Mouse (Mus musculus): ENCODE results near the gene Saysd1.

Saysd1 gene

GRCm38 (mm10) chr14:20138484-20139355 is at the start of gene Saysd1:
Gene Saysd1 (minus strand): TSS chr14:20138534.
- no peak for DNase-seq

DNA sequence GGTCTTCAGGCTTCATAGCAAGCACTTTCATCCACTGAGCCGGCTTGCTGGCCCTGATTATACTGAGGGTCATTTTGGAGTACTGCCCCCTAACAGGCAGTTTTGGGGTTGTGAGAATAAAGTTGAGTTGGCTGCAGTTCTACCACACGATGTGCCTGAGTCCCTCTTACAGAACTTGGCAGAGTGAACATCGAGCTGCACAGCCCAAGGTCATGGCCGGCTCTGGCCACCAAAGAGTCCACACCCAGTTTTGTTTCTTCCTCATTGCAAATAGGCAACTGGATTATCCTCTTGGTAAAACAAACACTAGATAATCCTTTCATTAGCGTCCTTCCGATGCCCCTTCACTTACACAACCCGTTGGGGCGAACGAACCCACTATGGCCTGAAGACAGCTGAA is 47.1 kb upstream of the Saysd1 start:
- no peak for DNase-seq

- peak; percentile 58 for DNase-seq
These were observed 45.4 kb upstream of the Saysd1 start for GRCm38 (mm10) chr14:20183701-20184100.

DNA sequence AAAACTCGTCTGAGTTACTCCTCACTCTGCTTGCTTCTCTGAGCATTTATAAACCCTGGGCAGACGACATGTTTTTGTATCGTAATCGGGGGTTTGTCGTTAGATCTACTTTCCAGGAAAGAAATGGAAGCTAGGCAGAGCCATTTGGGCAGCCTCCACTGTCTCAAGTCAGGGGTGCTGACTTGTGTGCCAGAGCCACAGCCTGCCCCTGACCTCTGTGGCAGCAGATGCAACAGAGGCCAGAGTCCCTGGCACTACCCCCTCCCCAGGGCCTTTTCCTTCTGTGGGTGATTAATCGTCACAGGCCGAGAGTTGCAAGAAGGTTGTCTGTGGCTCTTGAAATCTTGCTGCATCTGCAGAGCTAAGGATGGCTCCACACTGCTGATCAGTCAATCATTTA is 44.3 kb upstream of the Saysd1 start:
- DNase-seq, result no peak

DNA sequence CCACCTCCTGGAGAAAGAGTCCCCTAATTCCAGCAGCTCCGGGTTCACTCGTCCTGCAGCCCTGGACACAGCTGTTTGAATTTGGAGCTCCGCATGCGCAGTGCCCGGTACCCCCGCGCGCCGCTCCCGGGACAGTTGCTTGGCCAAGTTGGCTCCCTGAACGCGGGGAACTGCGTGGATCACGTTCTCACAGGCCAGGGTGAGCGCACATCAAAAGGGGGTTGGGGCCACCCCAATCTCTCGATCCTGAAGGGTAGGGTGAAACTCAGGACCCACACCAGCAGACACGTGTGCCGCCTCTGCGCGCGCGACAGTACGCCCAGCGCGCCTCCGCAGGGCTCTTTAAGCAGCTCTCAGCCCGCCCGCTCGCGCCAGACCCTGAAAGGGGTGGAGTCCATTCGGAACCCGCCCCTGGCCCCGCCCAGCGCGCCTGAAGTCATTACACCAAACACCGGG is 43.2 kb upstream of the Saysd1 start, which contains the start of gene Kcnk5:
Gene Kcnk5 (minus strand): TSS at position 344 of the 456 bp plus-strand sequence.
- DNase-seq, result peak; percentile 89

DNA sequence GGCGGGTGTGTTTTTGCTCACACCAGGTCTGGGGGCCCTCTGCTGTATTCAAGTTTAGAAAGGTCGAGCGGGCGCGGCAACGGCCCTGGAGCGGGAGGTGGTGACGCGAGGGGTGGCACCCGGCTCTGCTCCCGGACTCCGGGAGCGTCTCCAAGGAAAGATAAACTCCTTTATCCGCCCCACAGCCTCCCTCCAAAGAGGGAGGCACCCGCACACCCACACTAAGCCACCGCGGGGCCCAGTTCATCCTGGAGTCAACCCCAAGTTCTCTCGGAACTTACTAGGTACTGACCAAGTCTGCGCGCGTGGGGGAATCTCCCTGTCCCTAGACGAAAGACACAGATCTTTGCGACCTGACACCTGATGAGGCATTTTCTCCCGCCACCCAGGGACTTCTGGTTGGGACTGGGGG is 42.4 kb upstream of the Saysd1 start:
- DNase-seq, result peak; percentile 17

GRCm38 (mm10) chr14:20180304-20180703 is 42.0 kb upstream of the Saysd1 start:
- no peak for DNase-seq

DNA sequence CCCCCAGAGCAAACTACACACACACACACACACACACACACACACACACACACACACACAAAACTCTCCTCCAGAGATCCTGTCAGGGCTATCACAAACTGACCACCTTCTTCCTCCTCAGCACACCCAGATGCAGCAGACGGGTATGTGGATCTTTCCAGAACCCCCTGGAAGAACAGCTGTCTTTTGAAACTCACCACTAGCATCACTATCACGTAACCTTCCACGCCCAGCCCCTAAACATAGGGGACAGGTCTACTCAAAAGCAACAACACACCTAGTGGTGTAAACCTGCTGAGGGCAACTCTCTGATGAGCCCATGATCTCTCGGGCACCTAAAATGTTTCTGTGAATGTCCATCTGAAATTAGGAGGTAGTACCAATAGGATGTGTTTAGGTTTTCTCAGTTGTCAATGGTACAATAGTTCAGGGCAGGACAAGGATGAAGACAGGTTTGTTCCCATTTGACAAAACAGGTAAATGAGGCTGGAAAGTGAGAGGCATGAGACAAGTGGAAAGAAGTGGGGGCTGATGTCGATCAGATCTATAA is 41.5 kb upstream of the Saysd1 start:
- no peak for DNase-seq

- no peak for DNase-seq
These were observed 40.7 kb upstream of the Saysd1 start for GRCm38 (mm10) chr14:20179080-20179479.

DNA sequence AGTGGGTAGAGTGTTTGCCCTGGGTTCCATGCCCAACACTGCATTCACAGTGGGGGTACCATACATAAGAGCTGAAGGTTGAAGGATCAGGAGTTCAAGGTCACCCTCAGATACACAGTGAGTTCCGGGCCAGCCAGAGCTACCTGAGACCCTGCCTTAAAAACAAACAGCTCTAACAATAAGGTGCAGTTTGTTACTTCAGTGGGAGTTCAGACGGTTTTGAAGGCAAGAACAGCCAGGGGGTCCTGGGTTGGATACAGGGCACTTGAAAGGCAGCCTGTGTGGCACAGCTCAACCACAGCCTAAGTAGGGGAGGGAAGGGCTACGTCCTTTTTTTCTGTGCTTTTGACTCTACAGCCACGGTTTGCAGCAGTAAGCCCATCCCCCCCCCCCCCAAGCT is 40.3 kb upstream of the Saysd1 start:
- no peak for DNase-seq

- no peak for DNase-seq
These were observed 39.3 kb upstream of the Saysd1 start for GRCm38 (mm10) chr14:20177494-20178123.

- no peak for DNase-seq
These were observed 37.4 kb upstream of the Saysd1 start for GRCm38 (mm10) chr14:20175705-20176104.

DNA sequence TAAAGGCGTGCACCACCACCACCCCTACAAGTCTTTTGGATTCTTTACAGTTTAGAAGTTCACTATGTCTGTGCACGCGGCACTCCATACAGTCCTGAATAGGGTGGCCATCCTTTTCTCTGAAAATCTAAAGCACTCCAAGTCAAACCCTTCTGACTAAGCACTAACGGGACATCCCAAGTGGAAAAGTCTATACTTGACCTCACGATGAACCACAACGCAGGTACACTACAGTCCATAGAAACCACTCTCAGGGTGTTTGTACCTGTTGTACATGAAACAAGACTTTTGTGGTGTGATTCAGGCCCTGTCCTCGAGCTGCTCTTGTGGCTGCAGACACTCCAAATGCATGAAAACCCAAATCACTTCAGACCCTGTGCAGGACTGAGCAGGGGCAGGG is 36.8 kb upstream of the Saysd1 start:
- DNase-seq, result no peak

DNA sequence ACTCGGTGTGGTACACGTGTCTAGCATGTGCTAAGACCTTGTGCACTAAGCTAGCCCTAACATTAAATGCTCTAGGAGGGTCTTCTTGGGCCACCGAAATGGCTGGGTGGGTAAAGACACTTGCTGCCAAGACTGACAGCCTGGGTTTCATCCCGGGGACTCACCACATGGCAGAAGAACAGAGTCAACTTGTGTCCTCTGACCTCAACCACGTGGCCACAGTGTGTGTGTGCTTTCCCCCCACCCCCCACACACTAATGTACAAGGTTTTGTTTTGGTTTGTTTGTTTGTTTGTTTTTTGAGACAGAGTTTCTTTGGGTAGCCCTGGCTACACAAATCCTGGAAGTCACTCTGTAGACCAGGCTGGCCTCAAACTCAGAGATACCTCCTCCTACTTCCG is 36.4 kb upstream of the Saysd1 start:
- no peak for DNase-seq

DNA sequence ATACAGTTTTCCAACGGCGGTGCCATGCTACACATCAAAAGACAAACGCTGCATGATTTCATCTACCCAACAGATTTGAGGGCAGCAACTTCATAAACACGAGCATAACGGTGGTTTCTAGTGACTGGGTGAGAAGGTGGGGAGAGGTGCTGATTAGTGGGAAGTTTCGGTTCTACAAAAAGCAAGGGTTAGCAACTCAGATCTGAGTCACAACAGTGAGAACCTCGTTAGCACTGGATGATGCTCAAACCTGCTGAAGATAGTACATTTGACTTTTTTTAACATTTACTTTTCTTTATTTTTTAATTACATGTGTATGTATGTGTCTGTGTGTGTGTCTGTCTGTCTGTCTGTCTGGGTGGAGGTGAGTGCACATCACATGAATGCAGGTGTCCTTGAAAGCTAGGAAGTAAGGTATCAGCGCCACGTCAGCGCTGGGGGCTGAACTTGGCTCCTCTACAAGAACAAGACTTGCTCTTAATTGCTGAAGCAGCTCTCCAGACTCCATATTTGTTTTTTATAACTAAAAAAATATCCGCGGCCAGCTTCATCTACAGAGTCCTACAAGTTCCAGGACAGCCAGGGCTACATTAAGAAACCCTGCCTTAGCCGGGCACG is 35.6 kb upstream of the Saysd1 start:
- no peak for DNase-seq

DNA sequence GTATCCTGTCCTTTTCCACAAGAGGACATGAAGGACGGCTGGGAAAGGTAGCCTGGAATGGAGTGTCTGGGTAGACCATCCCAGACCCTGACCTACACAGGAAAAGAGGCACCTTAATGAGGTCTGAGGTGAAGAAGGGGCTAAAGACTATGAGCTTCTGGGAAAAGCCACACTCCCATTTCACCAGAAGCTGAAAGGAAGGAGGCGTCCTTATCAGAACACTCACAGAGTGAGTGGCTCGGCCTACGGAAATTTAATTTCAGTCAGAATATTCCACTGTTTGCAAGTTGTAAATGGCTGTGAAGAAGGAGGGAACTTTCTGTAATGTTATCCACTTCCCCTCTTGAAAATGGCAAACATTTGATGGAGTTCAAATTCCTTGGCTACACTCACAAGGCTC is 34.6 kb upstream of the Saysd1 start:
- DNase-seq, result no peak

DNA sequence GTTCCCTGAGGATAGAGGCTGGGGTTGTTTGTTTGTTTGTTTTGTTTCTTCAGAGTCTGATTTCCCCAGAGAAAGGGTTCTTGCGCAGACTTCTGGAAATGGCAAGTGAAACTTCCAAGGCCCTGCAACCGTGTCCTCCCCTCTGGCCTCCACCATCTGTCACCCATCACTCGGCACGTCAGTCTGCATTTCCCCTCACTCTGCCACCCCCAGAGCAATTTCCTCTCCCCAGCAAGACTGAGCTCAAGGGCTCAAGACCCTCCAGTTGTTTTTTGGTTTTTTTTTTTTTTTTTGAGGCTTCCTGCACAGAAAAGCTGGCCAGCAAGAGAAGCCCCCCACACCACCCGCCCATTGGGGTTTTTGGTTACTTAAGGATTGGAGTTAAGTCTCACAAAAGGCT is 34.2 kb upstream of the Saysd1 start:
- DNase-seq, result no peak

DNA sequence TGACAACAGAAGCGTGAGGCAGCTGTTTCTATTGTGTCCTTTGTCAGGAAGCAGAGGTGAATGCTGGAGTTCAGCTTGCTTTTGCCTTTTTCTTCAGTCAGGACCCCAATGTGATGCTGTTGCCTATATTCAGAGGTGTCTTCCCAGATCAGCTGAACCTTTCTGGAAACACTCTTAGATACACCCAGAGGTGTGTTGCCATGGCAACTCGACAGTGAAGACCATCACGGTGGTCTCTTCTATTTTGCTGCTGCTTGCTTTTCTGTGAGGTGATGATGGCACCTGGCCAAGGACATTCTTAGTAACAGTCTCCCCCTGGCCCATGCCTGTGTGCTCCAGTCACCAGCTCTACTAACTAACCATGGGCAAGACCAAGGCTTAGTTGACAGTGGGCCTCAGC is 33.5 kb upstream of the Saysd1 start:
- DNase-seq, result no peak

- no peak for DNase-seq
These were observed 30.9 kb upstream of the Saysd1 start for GRCm38 (mm10) chr14:20169251-20169650.

DNA sequence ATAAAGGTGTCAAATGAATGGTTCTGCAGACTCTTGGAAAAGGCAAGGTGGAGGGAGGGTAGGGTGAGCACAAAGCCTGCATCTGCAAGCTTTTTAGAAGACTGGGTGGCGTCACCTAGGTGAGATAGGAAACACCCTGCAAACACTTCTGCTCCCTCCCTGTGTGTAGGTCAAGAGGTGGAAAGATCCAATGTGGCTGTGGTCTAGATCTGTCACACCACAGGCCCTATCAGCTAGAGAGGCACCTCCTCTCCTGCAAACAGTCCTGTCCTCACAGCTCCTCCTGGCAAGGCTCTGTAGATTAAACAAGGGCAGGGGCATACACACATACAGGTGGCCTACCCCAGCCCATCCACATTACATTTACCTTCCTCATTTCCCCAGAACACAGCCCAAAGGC is 30.1 kb upstream of the Saysd1 start:
- DNase-seq, result no peak

DNA sequence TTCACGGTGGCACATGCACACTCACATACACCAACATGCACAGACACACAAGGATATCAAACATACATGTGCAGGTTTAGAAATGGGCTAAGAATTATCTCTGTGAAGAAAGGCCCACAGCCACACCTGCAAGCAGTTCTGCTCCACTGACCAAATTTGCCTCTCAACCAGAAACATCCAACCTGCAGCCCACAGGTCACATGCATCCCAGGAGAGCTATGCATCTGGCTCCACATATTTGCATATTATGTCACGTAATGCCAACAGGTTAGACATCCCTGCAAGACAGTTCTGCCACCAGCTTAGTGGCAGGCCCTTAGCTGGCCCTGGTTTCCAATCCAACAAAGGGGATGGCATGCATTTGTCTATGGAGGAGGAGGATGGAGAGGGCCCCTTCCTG is 29.7 kb upstream of the Saysd1 start:
- no peak for DNase-seq

DNA sequence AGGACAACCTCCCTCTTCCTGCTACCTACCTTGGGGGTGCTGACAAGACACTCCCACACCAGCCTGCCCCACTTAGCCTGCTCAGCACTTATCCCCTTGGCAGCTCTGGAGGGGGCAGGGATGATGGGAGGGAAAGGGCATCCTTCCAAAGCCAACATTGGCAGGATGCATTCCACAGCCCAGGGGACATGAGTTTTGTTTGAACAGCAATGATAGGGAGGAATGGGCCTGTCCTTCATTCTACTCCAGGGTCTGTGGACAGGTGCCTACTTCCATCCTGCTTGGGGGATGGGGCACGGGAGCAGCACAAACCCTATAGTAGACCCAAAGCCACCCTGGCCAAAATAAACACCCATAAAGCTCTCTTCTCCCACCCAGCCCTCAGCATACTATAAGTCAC is 27.1 kb upstream of the Saysd1 start:
- no peak for DNase-seq

- no peak for DNase-seq
These were observed 26.1 kb upstream of the Saysd1 start for GRCm38 (mm10) chr14:20164438-20164837.

- DNase-seq, result no peak
These were observed 24.4 kb upstream of the Saysd1 start for GRCm38 (mm10) chr14:20162686-20163085.

Data from retina, postnatal 1 day (tissue).